Mouse (Mus musculus): ENCODE measurements around the gene Mrnip.

Gene Mrnip

DNA sequence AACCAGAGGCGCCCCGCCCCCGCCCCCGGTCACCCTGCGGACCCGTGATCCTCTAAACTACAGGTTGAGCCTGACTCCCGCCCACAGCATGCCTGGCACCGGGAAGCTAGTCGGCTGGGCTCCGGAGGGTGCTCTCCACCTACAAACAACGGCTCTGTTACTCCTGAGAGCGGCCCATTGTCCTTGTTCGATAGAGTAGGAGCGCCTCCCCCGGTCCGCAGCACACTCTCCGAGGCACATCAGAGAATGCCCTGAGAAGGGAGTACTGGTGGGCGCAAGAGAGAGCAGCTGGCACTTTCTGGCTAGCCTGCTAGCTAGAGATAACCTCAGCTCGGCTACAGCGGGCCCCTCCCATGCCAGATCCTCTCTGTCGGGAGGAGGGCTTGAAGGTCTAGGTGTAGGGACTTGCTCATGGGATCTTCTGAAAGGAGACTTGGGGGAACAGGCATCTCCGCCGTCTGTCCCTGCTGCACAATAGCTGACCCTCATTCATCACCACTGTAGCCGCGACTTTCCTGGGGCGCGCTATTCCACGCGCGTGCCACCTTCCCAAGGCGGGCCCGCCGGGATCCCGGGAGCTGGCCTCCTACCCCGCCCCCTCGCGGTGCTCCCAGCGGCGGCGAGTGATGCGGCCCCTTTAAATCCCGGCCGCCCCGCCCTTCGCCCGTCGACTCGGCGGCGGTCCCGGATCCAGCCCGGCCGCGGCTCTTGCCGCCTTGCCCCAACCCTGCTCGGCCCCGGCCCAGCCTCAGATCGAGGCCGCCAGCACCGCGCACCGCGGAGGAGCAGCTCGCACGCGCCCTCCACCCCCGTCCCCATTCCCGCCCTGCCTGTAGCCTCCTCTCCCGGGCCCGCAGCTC is 50.7 kb downstream of the Mrnip start:
- CTCF ChIA-PET, result interaction anchor here (0.7 to 1.3 kb wide), 2 partner anchors 45 to 239 kb away, joined by 3 to 5 read pairs; no protein-coding TSS in a partner anchor

- CTCF ChIA-PET, result interaction anchor here (1.3 kb wide), 1 partner anchor 240 kb away, joined by 3 read pairs; no protein-coding TSS in a partner anchor
Observed at GRCm38 (mm10) chr11:50225611-50226378, 51.6 kb downstream of the Mrnip start.

DNA sequence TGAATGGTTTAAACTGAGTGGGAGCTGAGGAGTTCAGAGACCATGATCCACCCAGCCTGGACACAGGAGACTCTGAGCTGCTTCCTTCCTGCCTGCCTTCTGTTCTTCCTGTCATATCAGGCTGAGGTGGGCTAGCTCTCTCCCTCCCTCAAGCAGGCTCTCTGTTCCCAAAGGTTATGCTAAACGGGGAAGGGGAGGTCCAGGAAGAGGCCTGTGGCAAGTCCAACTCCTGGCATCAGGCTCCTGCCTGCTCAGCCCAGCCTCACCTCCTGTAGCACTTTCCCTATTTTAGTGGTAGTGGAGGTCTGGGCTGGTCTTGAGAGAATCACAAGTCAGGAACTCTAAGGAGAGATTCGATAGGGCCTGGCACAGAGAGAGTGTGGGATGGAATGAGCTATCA is 52.2 kb downstream of the Mrnip start:
- CTCF ChIA-PET, result interaction anchor here (1.5 kb wide), 1 partner anchor 61 kb away, joined by 4 read pairs; no protein-coding TSS in a partner anchor

DNA sequence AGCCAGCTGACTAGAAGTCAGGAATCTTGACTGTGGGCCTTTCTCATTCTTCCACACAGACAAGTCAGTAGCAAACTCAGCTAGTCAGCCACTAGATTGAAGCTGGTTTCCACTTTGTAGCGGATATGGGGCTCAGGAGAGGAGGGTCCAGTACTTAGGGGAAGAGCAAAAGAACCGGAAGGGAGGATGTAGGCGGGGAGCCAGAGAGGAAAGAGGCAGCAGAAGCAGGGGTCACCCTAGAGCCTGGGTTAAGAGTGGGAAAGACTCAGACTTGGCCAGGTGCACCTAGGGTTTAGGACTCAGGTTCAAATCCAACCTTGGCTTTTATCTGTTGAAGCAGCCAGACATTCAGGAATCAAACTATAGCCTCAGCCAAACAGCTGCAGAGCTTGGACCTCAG is 53.0 kb downstream of the Mrnip start:
- CTCF ChIA-PET, result interaction anchor here (1.5 kb wide), 1 partner anchor 62 kb away, joined by 4 read pairs; no protein-coding TSS in a partner anchor

DNA sequence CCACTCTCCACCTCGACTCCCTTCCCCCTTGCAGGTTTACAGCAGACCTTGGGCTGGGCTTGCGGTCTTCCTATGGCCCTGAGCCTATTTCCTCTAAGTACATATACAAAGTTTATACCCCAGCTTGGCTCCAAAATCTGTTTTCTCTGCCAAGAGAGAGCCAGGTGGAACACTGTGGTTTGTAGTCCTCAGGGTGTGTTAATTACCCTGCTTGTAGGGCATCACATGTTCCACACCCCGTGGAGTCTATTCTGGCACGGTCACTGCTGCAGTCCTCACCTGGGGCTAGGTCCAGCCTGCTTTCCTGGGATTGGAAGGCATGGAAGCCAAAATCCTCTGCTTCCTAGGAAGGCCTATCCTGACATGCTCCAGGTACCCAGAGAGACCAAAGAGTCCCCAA is 53.5 kb downstream of the Mrnip start:
- CTCF ChIA-PET, result interaction anchor here (0.8 to 1.5 kb wide), 2 partner anchors 11 to 63 kb away, joined by 4 to 12 read pairs; no protein-coding TSS in a partner anchor

- CTCF ChIA-PET, result interaction anchor here (0.5 kb wide), 1 partner anchor 191 kb away, joined by 3 read pairs; no protein-coding TSS in a partner anchor
Observed at GRCm38 (mm10) chr11:50228772-50229171, 54.5 kb downstream of the Mrnip start.

DNA sequence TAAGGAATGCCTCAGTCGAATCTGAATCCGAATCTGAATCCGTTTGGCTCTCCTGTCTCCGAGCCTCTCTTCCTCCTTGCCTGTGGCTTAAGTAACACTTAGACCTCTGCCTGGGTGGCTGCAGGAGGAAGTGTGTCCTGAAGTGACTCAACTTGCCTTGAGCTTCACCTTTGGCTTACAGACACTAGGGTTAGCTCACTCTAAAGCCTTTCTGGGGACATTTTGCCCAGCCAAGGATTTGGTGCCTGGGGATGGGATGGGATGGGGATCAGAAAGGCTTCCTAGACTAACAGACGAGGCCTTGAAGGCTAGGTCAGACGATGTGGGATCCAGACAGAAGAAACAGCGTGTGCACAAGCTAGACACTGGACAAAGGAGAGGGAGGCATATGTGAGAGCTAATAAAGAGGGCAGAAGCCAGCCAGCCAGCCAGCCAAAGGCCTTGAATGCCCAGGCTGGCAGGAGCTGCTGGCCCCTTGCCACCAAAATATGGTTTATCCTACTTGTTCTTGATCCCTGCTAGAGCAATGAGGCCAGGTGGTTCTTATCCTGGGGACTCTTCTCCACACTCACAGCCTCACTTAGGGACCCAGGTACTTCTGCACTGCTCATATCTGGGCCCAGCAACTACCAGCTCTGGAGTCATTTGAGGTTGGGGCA is 55.1 kb downstream of the Mrnip start:
- CTCF ChIA-PET, result no interaction called here

DNA sequence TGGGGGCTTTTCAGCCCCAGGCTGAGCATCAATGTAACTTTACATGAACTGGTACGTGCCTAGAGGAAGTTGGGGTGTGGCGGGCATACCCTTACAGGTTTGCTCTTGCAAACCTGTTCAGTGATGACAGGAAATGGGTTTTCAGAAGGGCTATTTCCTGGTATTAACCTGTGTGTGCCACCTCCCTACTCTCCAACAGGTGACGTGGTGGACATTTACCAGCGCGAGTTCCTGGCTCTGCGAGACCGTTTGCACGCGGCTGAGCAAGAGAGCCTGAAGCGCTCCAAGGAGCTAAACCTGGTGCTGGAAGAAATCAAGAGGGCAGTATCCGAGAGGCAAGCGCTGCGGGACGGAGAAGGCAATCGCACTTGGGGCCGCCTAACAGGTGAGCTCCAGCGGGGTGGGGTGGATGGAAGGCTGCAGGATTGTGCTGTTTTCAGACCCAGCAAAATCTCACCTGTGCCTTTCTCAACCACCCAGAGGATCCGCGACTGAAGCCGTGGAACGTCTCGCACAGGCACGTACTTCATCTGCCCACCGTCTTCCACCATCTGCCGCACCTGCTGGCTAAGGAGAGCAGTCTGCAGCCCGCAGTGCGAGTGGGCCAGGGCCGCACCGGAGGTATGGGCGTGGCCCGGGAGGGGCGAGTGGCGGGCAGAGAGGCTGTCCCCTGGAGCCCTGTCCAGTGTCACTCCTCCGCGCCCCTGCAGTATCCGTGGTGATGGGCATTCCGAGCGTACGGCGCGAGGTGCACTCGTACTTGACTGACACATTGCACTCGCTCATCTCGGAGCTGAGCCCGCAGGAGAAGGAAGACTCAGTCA is 56.4 kb downstream of the Mrnip start:
- CTCF ChIA-PET, result interaction anchor here (0.6 to 2.2 kb wide), 2 partner anchors 19 to 69 kb away, joined by 3 to 8 read pairs; no protein-coding TSS in a partner anchor

GRCm38 (mm10) chr11:50231411-50231810 is 57.2 kb downstream of the Mrnip start:
- CTCF ChIA-PET, result interaction anchor here (0.8 to 2.2 kb wide), 4 partner anchors 11 to 197 kb away, joined by 3 to 9 read pairs (median 6); no protein-coding TSS in a partner anchor

DNA sequence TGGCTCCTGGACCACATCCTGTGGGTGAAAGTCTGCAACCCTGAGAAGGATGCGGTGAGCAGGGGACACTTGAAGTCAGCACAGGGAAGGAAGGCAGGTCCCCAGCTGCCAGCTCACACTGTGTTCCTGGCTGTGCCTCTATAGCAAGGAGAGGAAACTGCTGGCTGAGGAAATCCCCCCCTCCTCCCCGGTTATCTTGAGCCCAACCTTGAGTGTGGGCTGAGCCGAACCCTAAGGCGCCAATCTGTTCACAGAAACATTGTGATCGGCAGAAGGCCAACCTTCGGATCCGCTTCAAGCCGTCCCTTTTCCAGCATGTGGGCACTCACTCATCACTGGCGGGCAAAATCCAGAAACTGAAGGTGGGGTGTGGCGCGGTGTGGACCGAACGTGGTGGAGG is 58.8 kb downstream of the Mrnip start:
- CTCF ChIA-PET, result no interaction called here

GRCm38 (mm10) chr11:50233993-50234392 is 59.7 kb downstream of the Mrnip start:
- CTCF ChIA-PET, result interaction anchor here (0.6 kb wide), 1 partner anchor 251 kb away, joined by 8 read pairs; no protein-coding TSS in a partner anchor

DNA sequence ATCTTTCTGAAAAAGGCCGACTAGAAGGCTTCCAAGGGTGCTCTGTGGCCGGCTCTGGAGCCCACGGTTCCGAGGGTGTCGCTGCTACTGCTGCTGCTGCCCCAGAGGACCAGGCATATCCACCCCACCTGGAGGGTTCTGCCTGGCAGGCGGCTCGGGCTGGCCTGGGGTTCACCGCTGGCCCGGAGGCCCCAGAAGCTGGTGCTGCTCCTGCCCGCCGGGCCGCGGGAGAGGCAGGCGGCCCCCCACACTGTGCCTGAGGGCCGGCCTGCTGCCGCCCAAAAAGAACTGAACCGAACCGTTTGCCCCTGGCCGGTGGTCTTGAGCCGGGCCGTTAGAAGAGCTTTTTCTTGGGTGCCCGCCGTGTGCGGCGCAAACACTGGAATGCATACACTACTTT is 60.4 kb downstream of the Mrnip start:
- CTCF ChIA-PET, result interaction anchor here (0.5 to 0.6 kb wide), 2 partner anchors 92 to 206 kb away, joined by 3 to 5 read pairs; no protein-coding TSS in a partner anchor

- CTCF ChIA-PET, result no interaction called here
Observed at GRCm38 (mm10) chr11:50236540-50236936, 62.3 kb downstream of the Mrnip start.

DNA sequence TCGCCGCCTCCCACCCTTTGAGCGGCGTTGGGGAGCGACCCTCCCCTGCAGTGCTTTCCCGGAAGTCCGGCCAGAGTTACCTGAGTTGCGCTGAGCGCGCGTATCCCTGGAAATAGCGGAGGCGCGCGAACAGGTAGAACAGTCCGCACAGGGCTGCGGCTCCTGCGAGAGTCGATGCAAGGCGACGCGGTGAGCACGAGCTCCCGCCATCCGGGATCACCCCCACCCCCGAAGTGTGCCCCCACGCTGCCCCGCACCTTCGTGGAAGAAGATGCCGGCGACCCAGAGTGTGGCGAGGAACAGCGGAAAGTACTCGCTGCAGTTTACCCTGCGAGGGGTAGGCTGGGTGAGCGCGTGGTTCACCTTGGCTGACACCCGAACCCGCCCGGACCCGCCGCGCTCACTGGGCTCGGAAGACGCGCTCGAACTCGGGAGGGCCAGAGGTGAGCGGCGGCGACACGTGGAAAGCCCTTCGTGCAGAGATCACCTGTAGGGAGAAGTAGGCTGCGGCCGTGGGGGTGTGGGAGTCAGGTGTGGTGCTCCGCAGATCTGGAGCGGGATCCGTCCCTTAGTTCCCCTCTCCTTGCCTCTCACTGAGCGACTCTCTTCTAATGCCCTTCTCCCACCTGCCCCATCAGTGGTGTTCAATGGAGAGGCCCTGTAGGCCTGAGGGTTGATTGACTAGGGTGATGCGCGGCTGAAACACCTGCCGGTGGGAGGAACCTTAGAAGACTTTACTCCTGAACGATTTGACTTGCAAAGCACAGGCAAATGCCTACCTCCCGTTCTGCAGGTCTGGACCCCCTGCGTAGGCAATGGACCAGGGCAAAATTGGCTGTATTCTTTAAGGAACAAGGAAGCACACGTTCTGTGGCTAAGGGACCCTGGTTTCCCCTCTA is 62.9 kb downstream of the Mrnip start:
- CTCF ChIA-PET, result no interaction called here

GRCm38 (mm10) chr11:50238324-50238723 is 64.1 kb downstream of the Mrnip start, which contains the start of gene Ltc4s:
Ltc4s (minus strand) TSS chr11:50238616.
- CTCF ChIA-PET, result no interaction called here

DNA sequence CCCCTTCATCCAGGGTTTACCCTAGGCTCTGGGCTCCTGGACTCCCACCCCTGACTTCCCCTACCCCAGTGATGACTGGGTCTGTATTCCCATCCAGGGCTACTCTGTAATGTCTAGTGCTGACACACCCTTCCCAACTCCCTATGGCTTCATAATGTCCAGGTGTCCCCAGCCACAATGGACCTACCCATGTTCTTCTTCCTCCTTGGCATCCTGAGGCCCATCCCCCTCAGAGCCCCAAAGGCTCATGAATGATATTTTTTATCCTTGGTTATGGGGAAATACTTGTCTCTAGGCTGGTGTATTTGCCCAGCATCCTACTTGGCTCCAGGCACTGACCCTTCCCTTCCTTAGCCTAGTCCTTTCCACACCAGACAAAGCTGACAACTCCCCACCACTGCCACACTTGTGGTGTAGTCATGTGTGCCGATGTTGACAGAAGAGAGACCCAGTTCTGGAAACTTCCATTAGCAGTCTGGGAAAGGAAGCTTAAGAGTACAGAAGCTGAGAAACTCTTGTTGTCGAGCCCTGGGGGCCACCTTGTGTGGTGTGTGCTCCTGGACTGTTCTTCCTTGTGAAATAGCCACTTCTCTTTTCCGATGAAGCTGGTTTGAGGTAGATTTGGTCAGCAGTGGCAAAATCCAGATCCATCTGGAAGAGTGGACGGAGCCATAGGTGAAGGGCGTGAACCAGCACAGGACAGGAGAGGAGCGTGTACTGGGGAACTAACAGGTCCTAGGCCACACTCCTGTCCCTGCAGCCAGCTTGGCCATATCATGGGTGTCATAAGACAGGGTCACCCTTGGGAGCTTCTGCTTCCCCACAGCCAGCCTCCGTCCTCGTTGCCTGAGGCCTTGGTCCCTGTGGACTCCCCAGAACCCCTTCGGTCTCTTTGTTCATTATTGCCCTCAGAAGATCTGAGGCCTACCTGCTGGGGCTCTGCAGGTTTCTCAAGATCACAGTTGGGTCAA is 64.9 kb downstream of the Mrnip start:
- CTCF ChIA-PET, result no interaction called here

DNA sequence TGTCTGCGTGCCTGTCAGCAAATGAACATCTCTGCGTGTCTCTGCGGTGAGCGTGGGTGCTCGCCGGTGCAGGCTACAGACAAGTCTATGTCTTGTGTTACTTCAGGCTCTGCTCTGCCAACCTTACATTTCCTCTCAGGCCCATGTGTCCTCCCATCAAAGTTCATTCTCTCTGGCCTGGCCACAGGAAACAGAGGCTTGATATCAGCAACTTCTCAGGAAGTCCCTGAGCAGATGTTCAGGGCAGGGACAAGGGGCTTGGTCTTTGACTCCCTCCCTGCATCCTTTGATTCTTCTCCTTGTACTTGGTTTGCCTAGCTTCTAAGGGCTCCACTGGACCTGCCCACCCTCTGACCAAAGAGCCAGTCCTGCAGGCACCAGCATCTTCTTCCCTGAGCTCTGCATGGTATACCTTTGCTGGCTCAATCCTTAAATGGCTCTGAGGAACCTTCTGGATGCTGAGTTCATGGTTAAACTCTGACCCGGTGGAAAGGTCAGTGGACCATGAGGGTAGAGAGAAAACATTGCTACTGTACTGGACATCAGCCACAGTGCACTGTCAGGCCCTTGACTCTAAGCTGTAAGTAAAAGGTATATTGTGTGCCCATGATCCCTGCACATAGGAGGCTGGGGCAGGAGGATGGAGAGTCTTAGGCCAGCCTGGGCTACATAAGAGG is 66.1 kb downstream of the Mrnip start:
- CTCF ChIA-PET, result no interaction called here

DNA sequence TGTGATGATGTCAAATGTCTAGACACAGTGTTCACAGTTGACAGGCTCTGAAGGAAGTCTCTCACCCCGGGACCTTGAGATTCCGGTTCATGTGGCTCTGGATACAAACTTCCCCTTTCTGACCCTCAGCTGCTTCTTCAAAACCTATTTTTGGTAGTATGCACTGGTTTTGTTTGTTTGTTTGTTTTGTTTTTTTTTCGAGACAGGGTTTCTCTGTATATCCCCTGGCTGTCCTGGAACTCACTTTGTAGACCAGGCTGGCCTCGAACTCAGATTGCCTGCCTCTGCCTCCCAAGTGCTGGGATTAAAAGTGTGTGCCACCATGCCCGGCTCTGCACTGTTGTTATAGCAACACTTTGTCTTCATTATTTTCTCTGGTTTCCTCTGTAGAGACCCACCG is 69.7 kb downstream of the Mrnip start:
- CTCF ChIA-PET, result interaction anchor here (1.3 kb wide), 1 partner anchor 83 kb away, joined by 3 read pairs; no protein-coding TSS in a partner anchor

Data from spleen, embryonic (tissue).